Mouse (Mus musculus) gastrocnemius, adult 8-10 months (tissue): Measurements from ENCODE around the gene Rai1. TPM values are rescaled to one million over a fixed set of nuclear protein-coding genes. Genes with fewer than 3 reads are reported as not detected.

Source experiments
- DNase-seq, 2 experiments: peaks; one replicate each; pipeline ENCODE4 v3.0.0; 2022; ENCODE audit warnings: low spot score in 2 of 2
- total RNA-seq, 4 experiments: library from RNA; stranded (reverse); gene quantifications; 2 replicates each; pipeline ENCODE4 v1.2.4; 2022

Rai1 gene
- total RNA-seq, 4 experiments from 2014 or later, result 18.0 to 25.7 (median 21.4) TPM

- DNase-seq, result no peak
Measured at GRCm38 (mm10) chr11:60161146-60161874, 56.5 kb downstream of the Rai1 start.

DNA sequence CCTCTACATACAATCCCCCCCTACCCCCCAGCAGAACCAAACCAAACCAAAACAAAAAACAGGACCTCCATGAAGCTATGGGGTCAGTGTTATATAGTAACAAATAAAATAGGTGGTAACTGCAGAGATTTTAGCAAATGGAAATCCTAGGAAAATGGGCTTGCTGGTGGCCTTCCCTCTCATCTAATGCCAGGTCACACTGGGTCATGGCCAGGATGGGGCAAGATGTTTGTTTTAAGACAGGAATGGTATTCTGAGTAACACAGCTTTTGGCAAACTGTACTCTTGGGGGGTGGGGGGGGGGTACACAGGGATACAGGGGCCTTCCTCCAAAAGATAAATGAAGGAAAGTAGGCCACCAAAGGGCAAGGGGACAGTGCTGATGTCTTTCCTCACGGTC, 57.7 kb downstream of the Rai1 start:
- no peak for DNase-seq

DNA sequence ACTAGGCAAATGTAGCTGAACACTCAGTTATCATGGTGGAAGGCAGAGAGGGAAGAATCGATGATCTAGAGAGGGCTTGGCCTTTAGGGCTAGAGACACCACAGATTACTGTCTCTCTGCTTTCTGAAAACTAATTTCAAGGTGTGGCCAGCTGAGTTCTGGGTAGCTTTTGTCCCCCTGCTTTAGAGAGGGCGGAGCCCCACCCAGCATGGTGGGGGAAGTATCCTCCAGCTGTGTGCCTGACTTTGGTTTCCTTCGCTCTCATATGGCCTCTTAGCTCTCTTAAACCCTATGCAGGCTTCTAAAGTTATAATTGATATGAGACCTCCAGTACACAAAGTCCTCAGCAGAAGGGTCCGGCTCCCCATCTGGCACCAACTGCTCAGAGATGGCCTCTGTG, 58.5 kb downstream of the Rai1 start:
- DNase-seq, result no peak

DNA sequence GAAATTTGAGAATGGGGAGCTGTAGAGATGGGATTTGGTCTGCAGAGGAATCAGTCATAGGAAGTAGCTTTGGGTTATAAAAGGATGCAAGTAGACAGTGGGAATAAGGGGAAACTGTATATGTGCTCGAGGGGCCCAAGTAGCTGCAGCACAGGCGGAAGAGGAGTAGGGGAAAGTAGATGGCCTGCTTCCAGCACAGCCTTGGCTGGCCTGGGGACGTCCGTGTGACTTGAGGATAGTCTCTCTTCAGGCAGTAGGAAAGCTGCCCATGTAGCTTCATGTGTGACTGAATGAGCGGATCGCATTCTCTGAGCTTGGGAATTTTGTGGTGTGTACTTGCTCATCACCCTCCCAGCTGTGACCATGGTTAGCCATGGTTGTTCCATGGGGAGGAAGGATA, 59.6 kb downstream of the Rai1 start:
- DNase-seq, result no peak

- no peak for DNase-seq
Measured at GRCm38 (mm10) chr11:60165076-60165475, 60.3 kb downstream of the Rai1 start.

- no peak for DNase-seq
Measured at GRCm38 (mm10) chr11:60168780-60169179, 64.0 kb downstream of the Rai1 start.

- DNase-seq, result no peak
Measured at GRCm38 (mm10) chr11:60172074-60172473, 67.3 kb downstream of the Rai1 start.

DNA sequence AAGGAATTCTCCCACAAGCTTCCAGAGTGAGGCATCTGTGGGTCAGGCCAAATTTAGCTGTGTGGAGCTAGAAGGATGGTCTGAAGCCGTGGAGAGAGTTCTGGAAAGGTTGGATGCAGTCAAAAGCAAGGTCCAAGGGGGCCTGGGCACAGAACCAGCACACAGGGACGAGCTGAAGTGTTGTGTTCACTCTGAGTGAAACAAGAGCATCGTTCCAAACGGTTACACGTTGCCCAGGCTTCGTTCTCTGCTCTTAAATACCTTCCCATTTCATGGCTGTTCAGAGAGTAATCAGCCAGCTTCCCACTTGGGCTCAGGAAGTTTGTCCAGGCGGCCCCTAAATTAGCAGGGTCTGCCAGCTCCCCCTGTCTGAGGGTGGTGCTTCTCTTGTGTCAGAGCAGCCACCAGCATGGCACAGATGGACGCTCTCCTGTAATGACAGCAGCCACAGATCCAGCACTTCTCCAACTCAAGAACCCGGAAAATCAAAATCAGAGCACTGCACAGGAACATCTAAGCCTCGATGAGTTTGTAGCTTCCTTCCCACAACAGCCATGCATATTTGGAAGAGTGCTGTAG, 68.9 kb downstream of the Rai1 start:
- no peak for DNase-seq

- peak; percentile 67 to 83 for DNase-seq
Measured at GRCm38 (mm10) chr11:60175371-60176181, 70.8 kb downstream of the Rai1 start.

GRCm38 (mm10) chr11:60176182-60176974, 71.6 kb downstream of the Rai1 start:
- peak; percentile 57 to 78 for DNase-seq

GRCm38 (mm10) chr11:60176975-60177657, 72.3 kb downstream of the Rai1 start:
- DNase-seq, result no peak

DNA sequence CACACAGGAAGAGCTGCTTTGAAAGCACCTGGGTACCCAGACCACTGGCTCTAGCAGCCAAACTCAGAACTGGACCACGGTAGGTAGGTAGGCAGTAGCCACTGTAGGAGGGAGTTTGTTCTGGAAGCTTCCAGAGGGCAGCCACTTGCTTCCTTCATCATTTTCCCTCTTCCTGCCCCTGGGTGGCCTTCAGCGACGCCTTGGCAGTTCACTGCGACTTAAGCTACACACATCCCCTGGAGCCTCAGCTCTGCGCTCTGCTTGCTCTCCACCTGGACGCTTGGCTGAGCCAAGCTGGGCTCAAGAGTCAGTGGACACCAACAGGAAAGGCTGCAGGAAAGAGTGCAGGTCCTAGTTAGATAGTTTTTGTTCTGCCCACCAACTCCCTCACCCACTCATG, 73.2 kb downstream of the Rai1 start:
- no peak for DNase-seq

DNA sequence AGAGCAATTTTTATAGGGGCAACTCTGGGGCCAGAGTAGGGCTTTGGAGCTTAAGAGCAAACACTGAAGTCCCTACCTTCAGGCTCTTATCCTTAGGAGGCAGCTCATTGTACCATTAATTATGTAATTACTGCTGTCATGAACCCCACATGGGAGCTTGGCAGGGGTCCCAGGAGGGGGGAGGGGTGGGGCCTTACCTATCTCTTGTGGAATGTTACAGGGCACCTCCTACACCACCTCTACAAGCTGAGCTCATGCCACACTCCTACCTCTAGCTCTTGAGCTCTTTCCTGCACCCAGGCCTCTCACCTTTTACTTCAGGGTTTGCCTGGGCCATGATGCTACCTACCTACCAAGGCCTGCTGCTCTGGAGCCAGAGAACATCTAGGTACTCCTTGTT, 73.7 kb downstream of the Rai1 start:
- DNase-seq, result no peak

DNA sequence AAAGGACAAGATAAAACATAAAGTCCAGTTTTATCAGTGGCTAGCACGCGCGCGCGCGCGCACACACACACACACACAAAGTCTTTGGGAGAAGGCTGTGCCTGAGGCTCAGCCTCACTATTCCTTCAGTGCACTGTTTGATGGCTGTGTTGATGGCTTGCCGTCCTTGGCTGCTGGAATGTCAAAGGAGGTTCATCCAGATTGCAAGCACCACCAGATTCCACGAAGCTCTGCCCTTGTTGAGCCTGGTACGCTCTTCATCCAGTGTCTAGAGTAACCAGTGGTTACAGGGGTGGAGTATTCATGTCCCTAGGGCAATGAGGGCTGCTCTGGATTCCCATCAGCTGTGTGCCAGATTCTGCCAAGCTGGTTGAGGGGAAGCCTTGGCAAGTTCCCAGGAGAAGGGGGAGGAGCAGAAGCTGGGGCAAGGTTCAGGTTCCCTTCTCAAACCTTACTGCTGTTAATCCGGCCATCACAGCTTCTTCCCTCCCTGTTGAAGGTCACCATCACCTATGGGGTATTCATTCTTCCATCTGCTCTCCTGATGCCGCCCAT, 77.4 kb downstream of the Rai1 start:
- DNase-seq, result peak in 1 of 2 experiments; percentile 55

GRCm38 (mm10) chr11:60182741-60183140, 77.9 kb downstream of the Rai1 start:
- DNase-seq, result no peak

DNA sequence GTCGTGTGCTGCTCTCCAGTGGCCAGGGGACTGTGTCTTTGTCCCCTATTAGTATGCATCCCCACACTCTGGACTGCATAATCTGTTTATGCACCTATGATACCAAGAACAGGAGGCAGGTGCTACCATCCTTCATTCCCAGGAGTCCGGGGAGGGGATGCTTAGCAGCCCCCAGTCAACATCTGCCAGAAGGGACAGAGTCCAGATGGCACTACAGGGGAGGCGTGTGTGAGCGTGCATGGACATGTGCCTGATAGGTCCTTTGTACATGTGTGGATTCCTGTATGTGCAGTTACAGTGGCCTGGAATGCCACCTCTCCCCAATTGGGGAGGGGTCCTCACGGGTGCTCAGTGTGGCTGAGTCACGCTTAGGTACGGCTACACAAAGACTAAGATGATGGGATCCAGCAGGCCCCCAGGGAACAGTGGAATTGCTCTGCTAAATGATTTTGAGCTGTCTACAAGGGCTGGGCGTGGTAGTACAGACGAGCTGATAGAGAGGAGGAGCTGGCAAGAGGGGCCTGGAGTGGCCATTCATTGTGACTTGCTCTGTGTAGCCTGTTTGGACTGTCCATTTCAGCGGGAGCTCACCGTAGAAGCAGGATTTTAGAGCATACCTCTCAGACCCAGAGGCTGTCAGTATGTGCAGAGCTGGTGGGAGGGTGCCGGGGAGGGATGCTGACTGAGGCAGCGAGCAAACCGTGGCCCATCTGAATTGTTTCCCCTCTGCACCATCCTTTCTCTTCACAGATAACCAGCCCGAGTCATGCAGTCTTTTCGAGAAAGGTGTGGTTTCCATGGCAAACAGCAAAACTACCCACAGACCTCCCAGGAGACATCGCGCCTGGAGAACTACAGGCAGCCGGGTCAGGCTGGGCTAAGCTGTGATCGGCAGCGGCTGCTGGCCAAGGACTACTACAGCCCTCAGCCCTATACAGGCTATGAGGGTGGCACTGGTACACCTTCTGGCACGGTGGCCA, 79.8 kb downstream of the Rai1 start:
- no peak for DNase-seq

DNA sequence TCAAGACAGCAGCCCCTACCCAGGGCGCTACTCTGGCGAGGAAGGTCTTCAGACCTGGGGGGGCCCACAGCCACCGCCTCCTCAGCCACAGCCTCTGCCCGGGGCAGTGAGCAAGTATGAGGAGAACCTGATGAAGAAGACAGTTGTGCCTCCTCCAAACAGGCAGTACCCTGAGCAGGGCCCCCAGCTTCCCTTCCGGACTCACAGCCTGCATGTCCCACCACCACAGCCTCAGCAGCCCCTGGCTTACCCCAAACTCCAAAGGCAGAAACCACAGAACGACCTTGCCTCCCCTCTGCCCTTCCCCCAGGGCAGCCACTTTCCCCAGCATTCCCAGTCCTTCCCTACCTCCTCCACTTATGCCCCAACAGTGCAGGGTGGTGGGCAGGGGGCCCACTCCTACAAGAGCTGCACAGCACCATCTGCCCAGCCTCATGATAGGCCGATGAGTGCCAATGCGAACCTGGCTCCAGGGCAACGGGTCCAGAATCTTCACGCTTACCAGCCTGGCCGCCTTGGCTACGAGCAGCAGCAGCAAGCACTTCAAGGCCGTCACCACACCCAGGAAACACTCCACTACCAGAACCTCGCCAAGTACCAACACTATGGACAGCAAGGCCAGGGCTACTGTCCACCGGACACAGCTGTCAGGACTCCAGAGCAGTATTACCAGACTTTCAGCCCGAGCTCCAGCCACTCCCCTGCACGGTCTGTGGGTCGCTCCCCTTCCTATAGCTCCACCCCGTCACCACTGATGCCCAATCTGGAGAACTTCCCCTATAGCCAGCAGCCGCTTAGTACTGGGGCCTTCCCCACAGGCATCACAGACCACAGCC, 80.8 kb downstream of the Rai1 start:
- no peak for DNase-seq

DNA sequence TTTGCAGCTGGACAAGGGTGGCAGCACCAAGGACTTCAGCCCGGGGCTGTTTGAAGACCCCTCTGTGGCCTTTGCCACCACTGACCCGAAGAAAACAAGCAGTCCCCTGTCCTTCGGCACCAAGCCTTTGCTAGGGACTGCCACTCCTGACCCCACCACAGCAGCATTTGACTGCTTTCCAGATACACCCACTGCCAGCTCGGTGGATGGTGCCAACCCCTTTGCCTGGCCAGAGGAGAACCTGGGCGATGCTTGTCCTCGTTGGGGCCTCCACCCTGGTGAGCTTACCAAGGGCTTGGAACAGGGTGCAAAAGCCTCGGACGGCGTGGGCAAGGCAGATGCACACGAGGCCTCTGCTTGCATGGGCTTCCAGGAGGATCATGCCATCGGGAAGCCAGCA, 82.3 kb downstream of the Rai1 start:
- no peak for DNase-seq
